Mouse (Mus musculus): Measurements from ENCODE around the gene Rasal3.

Gene Rasal3

GRCm38 (mm10) chr17:32353696-32354095 is 49.7 kb downstream of the Rasal3 start:
- no peak for DNase-seq

GRCm38 (mm10) chr17:32351726-32352125 is 51.7 kb downstream of the Rasal3 start:
- DNase-seq: no peak

- no peak for DNase-seq
These were observed 52.1 kb downstream of the Rasal3 start for GRCm38 (mm10) chr17:32351269-32351668.

- peak; percentile 100 for DNase-seq
These were observed 52.9 kb downstream of the Rasal3 start, which contains the start of gene Akap8l for GRCm38 (mm10) chr17:32350382-32350983. Gene Akap8l (minus strand): TSS chr17:32350607.

GRCm38 (mm10) chr17:32349851-32350381 is 53.5 kb downstream of the Rasal3 start:
- no peak for DNase-seq

GRCm38 (mm10) chr17:32349037-32349732 is 54.2 kb downstream of the Rasal3 start:
- peak; percentile 63 for DNase-seq

GRCm38 (mm10) chr17:32348406-32348805 is 55.0 kb downstream of the Rasal3 start:
- no peak for DNase-seq

- DNase-seq: no peak
These were observed 62.3 kb downstream of the Rasal3 start for GRCm38 (mm10) chr17:32341102-32341501.
